Mouse (Mus musculus) monocyte, adult 5-6 weeks (primary cell): Measurements from ENCODE around the gene Taar4. TPM values are rescaled to one million over a fixed set of nuclear protein-coding genes. Genes with fewer than 3 reads are reported as not detected.

Experiments
- ATAC-seq: fragments of 153-309, 156-312 bp; replicated peaks from 2 replicates; pipeline ENCODE4 v1.8.0; 2017; ENCODE audit warnings: mild to moderate bottlenecking; ENCODE audit not compliant: low TSS enrichment, insufficient number of reproducible peaks, severe bottlenecking, poor library complexity, low FRiP score
- total RNA-seq: library from RNA; stranded (forward); fragments of 200-1000, 200-491, 200-594 nt; gene quantifications from 3 replicates; pipeline ENCODE4 v1.2.3, GENCODE M21; 2017

The Taar4 gene
- total RNA-seq, 1 experiment from 2014 or later, result not detected

GRCm38 (mm10) chr10:23993381-23993780, 33.1 kb downstream of the Taar4 start, which contains the start of gene Taar7a:
Gene Taar7a (minus strand): TSS chr10:23993481.
- no peak for ATAC-seq

- no peak for ATAC-seq
Observed at GRCm38 (mm10) chr10:23999639-24000038, 39.3 kb downstream of the Taar4 start, which contains the start of gene Taar7b. Gene Taar7b (plus strand): TSS chr10:23999939.

DNA sequence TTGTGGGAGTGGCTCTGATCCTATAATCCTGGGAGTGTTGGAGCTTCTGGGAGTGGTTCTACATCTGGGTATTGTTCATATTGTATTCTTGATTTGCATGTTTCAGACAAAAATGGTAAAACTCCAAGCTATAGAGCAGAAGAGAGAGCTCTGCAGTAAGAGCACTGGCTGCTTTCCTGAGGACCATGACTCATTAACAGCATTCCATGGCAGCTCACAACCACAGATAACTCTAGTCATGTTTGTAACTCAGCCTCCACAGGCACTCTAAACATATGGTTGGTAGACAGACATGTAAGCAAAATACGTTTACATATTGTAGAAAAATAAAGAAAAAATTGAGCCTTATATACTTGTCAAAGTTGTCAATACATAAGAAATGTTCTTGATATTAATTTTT, 46.1 kb downstream of the Taar4 start:
- ATAC-seq, result no peak

DNA sequence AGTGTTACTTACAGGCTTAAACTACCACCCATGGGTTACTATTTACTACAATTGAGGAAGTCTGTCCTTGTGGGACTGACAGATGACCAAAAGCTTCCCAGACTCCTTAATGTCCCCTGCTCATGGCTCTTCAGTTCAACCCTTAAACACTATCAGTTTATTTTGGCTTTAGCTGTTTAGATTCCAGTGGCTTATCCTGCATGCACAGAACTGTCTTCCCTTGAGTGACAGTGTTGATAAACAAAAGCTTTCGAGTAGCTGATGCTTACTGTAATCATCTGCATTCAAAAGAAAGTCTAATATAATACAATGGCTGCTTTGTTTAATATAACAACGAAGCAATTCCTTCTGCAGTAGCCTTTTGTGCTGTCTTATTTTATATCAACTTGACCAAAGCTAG, 46.7 kb downstream of the Taar4 start:
- ATAC-seq, result no peak

DNA sequence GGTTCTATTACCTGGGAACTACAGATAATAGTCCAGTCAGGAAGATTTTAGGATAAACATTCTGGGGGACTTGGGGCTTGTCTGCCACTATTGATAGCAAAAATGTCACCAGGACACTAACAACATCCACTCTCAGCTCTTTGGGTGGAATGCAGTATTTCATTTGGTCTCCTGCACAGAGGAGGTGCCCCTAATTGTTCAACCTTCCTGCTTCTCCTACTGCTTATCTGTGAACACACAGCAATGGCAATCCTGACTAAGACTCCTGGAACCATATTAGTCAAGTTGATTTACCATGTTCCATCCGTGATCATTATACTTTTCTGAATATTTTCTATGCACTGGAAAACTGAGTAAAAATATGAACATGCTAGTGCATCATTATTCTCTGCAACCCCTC, 47.8 kb downstream of the Taar4 start:
- ATAC-seq, result no peak

Other genes starting within 250 kb of the Taar4 start
- gene Rps12, start 173.2 kb upstream of the Taar4 start, total RNA-seq, result 937 to 1,684 TPM (median 1,621 TPM) in 3 replicates
- gene Slc18b1, start 163.5 kb upstream of the Taar4 start, total RNA-seq, result not detected in 3 replicates
- 8.6 to 16.8 TPM (median 14.7 TPM) in 3 replicates for gene Vnn3, start 109.0 kb upstream of the Taar4 start, total RNA-seq
- gene Vnn1, start 65.8 kb upstream of the Taar4 start, total RNA-seq, result not detected in 3 replicates
- not detected in 3 replicates for gene Taar1, start 40.1 kb upstream of the Taar4 start, total RNA-seq
- gene Taar2, start 21.9 kb upstream of the Taar4 start, total RNA-seq, result not detected in 3 replicates
- not detected in 3 replicates for gene Taar3, start 10.9 kb upstream of the Taar4 start, total RNA-seq
- gene Taar5, start 10.2 kb downstream of the Taar4 start, total RNA-seq, result not detected in 3 replicates
- not detected in 3 replicates for gene Taar6, start 25.2 kb downstream of the Taar4 start, total RNA-seq
- gene Taar7a, start 33.0 kb downstream of the Taar4 start, total RNA-seq, result not detected in 3 replicates
- gene Taar7b, start 39.4 kb downstream of the Taar4 start, total RNA-seq, result not detected in 3 replicates
- gene Taar7d, start 66.7 kb downstream of the Taar4 start, total RNA-seq, result not detected in 3 replicates
- not detected in 3 replicates for gene Taar7e, start 77.1 kb downstream of the Taar4 start, total RNA-seq
- not detected in 3 replicates for gene Taar7f, start 89.0 kb downstream of the Taar4 start, total RNA-seq
- not detected in 3 replicates for gene Taar8a, start 116.0 kb downstream of the Taar4 start, total RNA-seq
- gene Taar8b, start 131.8 kb downstream of the Taar4 start, total RNA-seq, result not detected in 3 replicates
- not detected in 3 replicates for gene Taar8c, start 141.4 kb downstream of the Taar4 start, total RNA-seq
- not detected in 3 replicates for gene Taar9, start 149.0 kb downstream of the Taar4 start, total RNA-seq
- gene Stx7, start 188.8 kb downstream of the Taar4 start, total RNA-seq, result 104 to 141 TPM (median 123 TPM) in 3 replicates